Mouse (Mus musculus): ENCODE data around the gene Alpl. TPM values are rescaled to one million over a fixed set of nuclear protein-coding genes. Genes with fewer than 3 reads are reported as not detected.
A peak's percentile ranks its signal among the peaks of the same experiment; 100 is the strongest.

Alpl gene
- total RNA-seq, 1 experiment from 2014 or later = not detected

GRCm38 (mm10) chr4:137730757-137731156, 65.4 kb downstream of the Alpl start:
- ATAC-seq (replicated peaks in 1 of 2; ENCODE audit: insufficient read depth in 1 of 2, low FRiP score in 2 of 2, low TSS enrichment in 1 of 2, low read depth in 1 of 2, poor library complexity in 2 of 2, severe bottlenecking in 2 of 2) = no peak

- peak; percentile 39 to 84; a peak in 3 of 4 replicates for ATAC-seq (replicated peaks in 1 of 2; ENCODE audit: insufficient read depth in 1 of 2, low FRiP score in 2 of 2, low TSS enrichment in 1 of 2, low read depth in 1 of 2, poor library complexity in 2 of 2, severe bottlenecking in 2 of 2)
Measured at GRCm38 (mm10) chr4:137730134-137730533, 66.0 kb downstream of the Alpl start.

GRCm38 (mm10) chr4:137729155-137729855, 66.9 kb downstream of the Alpl start:
- no peak for ATAC-seq (replicated peaks in 1 of 2; ENCODE audit: insufficient read depth in 1 of 2, low FRiP score in 2 of 2, low TSS enrichment in 1 of 2, low read depth in 1 of 2, poor library complexity in 2 of 2, severe bottlenecking in 2 of 2)

- no peak for ATAC-seq (replicated peaks in 1 of 2; ENCODE audit: insufficient read depth in 1 of 2, low FRiP score in 2 of 2, low TSS enrichment in 1 of 2, low read depth in 1 of 2, poor library complexity in 2 of 2, severe bottlenecking in 2 of 2)
Measured at GRCm38 (mm10) chr4:137728399-137729154, 67.6 kb downstream of the Alpl start.

- ATAC-seq (replicated peaks in 1 of 2; ENCODE audit: insufficient read depth in 1 of 2, low FRiP score in 2 of 2, low TSS enrichment in 1 of 2, low read depth in 1 of 2, poor library complexity in 2 of 2, severe bottlenecking in 2 of 2) = no peak
Measured at GRCm38 (mm10) chr4:137727506-137728187, 68.5 kb downstream of the Alpl start.

GRCm38 (mm10) chr4:137726739-137727505, 69.3 kb downstream of the Alpl start:
- ATAC-seq (replicated peaks in 1 of 2; ENCODE audit: insufficient read depth in 1 of 2, low FRiP score in 2 of 2, low TSS enrichment in 1 of 2, low read depth in 1 of 2, poor library complexity in 2 of 2, severe bottlenecking in 2 of 2) = no peak

- no peak for ATAC-seq (replicated peaks in 1 of 2; ENCODE audit: insufficient read depth in 1 of 2, low FRiP score in 2 of 2, low TSS enrichment in 1 of 2, low read depth in 1 of 2, poor library complexity in 2 of 2, severe bottlenecking in 2 of 2)
Measured at GRCm38 (mm10) chr4:137725541-137726145, 70.5 kb downstream of the Alpl start.

- ATAC-seq (replicated peaks in 1 of 2; ENCODE audit: insufficient read depth in 1 of 2, low FRiP score in 2 of 2, low TSS enrichment in 1 of 2, low read depth in 1 of 2, poor library complexity in 2 of 2, severe bottlenecking in 2 of 2) = peak; percentile 54 to 60
Measured at GRCm38 (mm10) chr4:137724766-137725165, 71.4 kb downstream of the Alpl start.

- 0 out of 4 replicates have a peak, but pooled peaks of 1 of the 2 experiments have one; percentile 28 for ATAC-seq (replicated peaks in 1 of 2; ENCODE audit: insufficient read depth in 1 of 2, low FRiP score in 2 of 2, low TSS enrichment in 1 of 2, low read depth in 1 of 2, poor library complexity in 2 of 2, severe bottlenecking in 2 of 2)
Measured at GRCm38 (mm10) chr4:137724212-137724611, 72.0 kb downstream of the Alpl start.

- ATAC-seq (replicated peaks in 1 of 2; ENCODE audit: insufficient read depth in 1 of 2, low FRiP score in 2 of 2, low TSS enrichment in 1 of 2, low read depth in 1 of 2, poor library complexity in 2 of 2, severe bottlenecking in 2 of 2) = no peak
Measured at GRCm38 (mm10) chr4:137723527-137723926, 72.7 kb downstream of the Alpl start.

GRCm38 (mm10) chr4:137722692-137723427, 73.3 kb downstream of the Alpl start:
- ATAC-seq (replicated peaks in 1 of 2; ENCODE audit: insufficient read depth in 1 of 2, low FRiP score in 2 of 2, low TSS enrichment in 1 of 2, low read depth in 1 of 2, poor library complexity in 2 of 2, severe bottlenecking in 2 of 2) = peak; percentile 47 to 57

- no peak for ATAC-seq (replicated peaks in 1 of 2; ENCODE audit: insufficient read depth in 1 of 2, low FRiP score in 2 of 2, low TSS enrichment in 1 of 2, low read depth in 1 of 2, poor library complexity in 2 of 2, severe bottlenecking in 2 of 2)
Measured at GRCm38 (mm10) chr4:137722230-137722629, 74.0 kb downstream of the Alpl start.

- ATAC-seq (replicated peaks in 1 of 2; ENCODE audit: insufficient read depth in 1 of 2, low FRiP score in 2 of 2, low TSS enrichment in 1 of 2, low read depth in 1 of 2, poor library complexity in 2 of 2, severe bottlenecking in 2 of 2) = no peak
Measured at GRCm38 (mm10) chr4:137721563-137721962, 74.6 kb downstream of the Alpl start.

- ATAC-seq (replicated peaks in 1 of 2; ENCODE audit: insufficient read depth in 1 of 2, low FRiP score in 2 of 2, low TSS enrichment in 1 of 2, low read depth in 1 of 2, poor library complexity in 2 of 2, severe bottlenecking in 2 of 2) = peak in 1 of 2 experiments; percentile 29; a peak in 2 of 4 replicates
Measured at GRCm38 (mm10) chr4:137719378-137720077, 76.7 kb downstream of the Alpl start.

GRCm38 (mm10) chr4:137717671-137718070, 78.5 kb downstream of the Alpl start:
- ATAC-seq (replicated peaks in 1 of 2; ENCODE audit: insufficient read depth in 1 of 2, low FRiP score in 2 of 2, low TSS enrichment in 1 of 2, low read depth in 1 of 2, poor library complexity in 2 of 2, severe bottlenecking in 2 of 2) = no peak

- ATAC-seq (replicated peaks in 1 of 2; ENCODE audit: insufficient read depth in 1 of 2, low FRiP score in 2 of 2, low TSS enrichment in 1 of 2, low read depth in 1 of 2, poor library complexity in 2 of 2, severe bottlenecking in 2 of 2) = no peak
Measured at GRCm38 (mm10) chr4:137717005-137717404, 79.2 kb downstream of the Alpl start.

Measured in hematopoietic stem cell, adult 5-6 weeks (primary cell).